Mouse (Mus musculus): ENCODE measurements around the gene Chid1. TPM values are rescaled to one million over a fixed set of nuclear protein-coding genes. Genes with fewer than 3 reads are reported as not detected.

Chid1 gene
- polyA plus RNA-seq, 1 experiment from 2014 or later = 34.7 TPM

Other genes with a start within 250 kb of the Chid1 start
- gene Drd4, start 247.9 kb downstream of the Chid1 start, polyA plus RNA-seq (2016; fragmentation: Nextera tagmentation; extraction: Ambion mirVana) = 1.7 and 2.3 TPM in 2 replicates
- 75.4 and 83.4 TPM in 2 replicates for gene Deaf1, start 212.2 kb downstream of the Chid1 start, polyA plus RNA-seq (2016; fragmentation: Nextera tagmentation; extraction: Ambion mirVana)
- 54.3 and 56.7 TPM in 2 replicates for gene Tmem80, start 212.1 kb downstream of the Chid1 start, polyA plus RNA-seq (2016; fragmentation: Nextera tagmentation; extraction: Ambion mirVana)
- gene Eps8l2, start 201.0 kb downstream of the Chid1 start, polyA plus RNA-seq (2016; fragmentation: Nextera tagmentation; extraction: Ambion mirVana) = 5.6 and 5.7 TPM in 2 replicates
- gene Taldo1, start 147.7 kb downstream of the Chid1 start, polyA plus RNA-seq (2016; fragmentation: Nextera tagmentation; extraction: Ambion mirVana) = 303 and 306 TPM in 2 replicates
- 62.2 and 68.5 TPM in 2 replicates for gene Gatd1, start 125.7 kb downstream of the Chid1 start, polyA plus RNA-seq (2016; fragmentation: Nextera tagmentation; extraction: Ambion mirVana)
- gene Cend1, start 110.4 kb downstream of the Chid1 start, polyA plus RNA-seq (2016; fragmentation: Nextera tagmentation; extraction: Ambion mirVana) = 7.4 and 10.4 TPM in 2 replicates
- gene Slc25a22, start 102.0 kb downstream of the Chid1 start, polyA plus RNA-seq (2016; fragmentation: Nextera tagmentation; extraction: Ambion mirVana) = 39.2 and 41.9 TPM in 2 replicates
- gene Pidd1, start 95.8 kb downstream of the Chid1 start, polyA plus RNA-seq (2016; fragmentation: Nextera tagmentation; extraction: Ambion mirVana) = 14.9 and 15.0 TPM in 2 replicates
- 1,180 and 1,203 TPM in 2 replicates for gene Rplp2, start 92.5 kb downstream of the Chid1 start, polyA plus RNA-seq (2016; fragmentation: Nextera tagmentation; extraction: Ambion mirVana)
- gene Pnpla2, start 84.7 kb downstream of the Chid1 start, polyA plus RNA-seq (2016; fragmentation: Nextera tagmentation; extraction: Ambion mirVana) = 13.9 and 14.6 TPM in 2 replicates
- gene Cracr2b, start 78.8 kb downstream of the Chid1 start, polyA plus RNA-seq (2016; fragmentation: Nextera tagmentation; extraction: Ambion mirVana) = 12.8 and 13.3 TPM in 2 replicates
- gene Cd151, start 72.5 kb downstream of the Chid1 start, polyA plus RNA-seq (2016; fragmentation: Nextera tagmentation; extraction: Ambion mirVana) = 17.0 and 19.6 TPM in 2 replicates
- 66.2 and 68.9 TPM in 2 replicates for gene Polr2l, start 64.7 kb downstream of the Chid1 start, polyA plus RNA-seq (2016; fragmentation: Nextera tagmentation; extraction: Ambion mirVana)
- gene Tspan4, start 64.6 kb downstream of the Chid1 start, polyA plus RNA-seq (2016; fragmentation: Nextera tagmentation; extraction: Ambion mirVana) = 36.8 and 43.3 TPM in 2 replicates
- 99.2 and 102 TPM in 2 replicates for gene Ap2a2, start 22.3 kb upstream of the Chid1 start, polyA plus RNA-seq (2016; fragmentation: Nextera tagmentation; extraction: Ambion mirVana)
- gene Muc6, start 115.5 kb upstream of the Chid1 start, polyA plus RNA-seq (2016; fragmentation: Nextera tagmentation; extraction: Ambion mirVana) = 0.19 and 0.23 TPM in 2 replicates
- 0.13 and 0.48 TPM in 2 replicates for gene Muc2, start 150.5 kb upstream of the Chid1 start, polyA plus RNA-seq (2016; fragmentation: Nextera tagmentation; extraction: Ambion mirVana)
- gene Muc5ac, start 249.1 kb upstream of the Chid1 start, polyA plus RNA-seq (2016; fragmentation: Nextera tagmentation; extraction: Ambion mirVana) = not detected in 2 replicates